13 mouse cellular contexts compared by ENCODE assay signal in genomic region chr6:68201448-68201847, GRCm38 (mm10).
DNase-seq lines count a peak whose midpoint lies in the region; ATAC-seq and TF ChIP-seq lines count a peak whose summit lies in the region.
"Had no signal": no experiment of that assay in that cellular context is flagged by ENCODE, and none has a peak within 500 bp of the region (broad histone marks: within the 10 kb centered on the region; RNA-seq: fewer than 3 reads in every experiment).

No protein-coding gene starts in this region.

- TF ChIP-seq CTCF in intestine, postnatal 0 days (IDR thresholded peaks at IDR 0.05; ENCODE audit: low read depth): peak; percentile 32; the same call in 1 of the 2 replicates
- TF ChIP-seq CTCF in midbrain, postnatal 0 days (IDR thresholded peaks at IDR 0.05): peak; percentile 58
- TF ChIP-seq CTCF in brain, embryonic 14.5 days (IDR thresholded peaks at IDR 0.05; ENCODE audit: borderline replicate concordance, extremely low read depth, insufficient read depth, insufficient read length): no peak

- TF ChIP-seq POLR2A in brain, embryonic 14.5 days (IDR thresholded peaks at IDR 0.05; ENCODE audit: borderline replicate concordance, extremely low read depth, insufficient read depth, insufficient read length, poor library complexity, severe bottlenecking): no peak

- 34% methylated on average over 2 of the region's 2 CpGs for WGBS in intestine, postnatal 0 days
- 36% methylated on average over 2 of the region's 2 CpGs for WGBS in intestine, embryonic 16.5 days
- WGBS in midbrain, postnatal 0 days: 37% methylated on average over 2 of the region's 2 CpGs
- WGBS in midbrain, embryonic 15.5 days: 30% methylated on average over 2 of the region's 2 CpGs
- 38% methylated on average over 2 of the region's 2 CpGs for WGBS in forebrain, embryonic 16.5 days

- H3K27ac ChIP-seq in intestine, postnatal 0 days (ENCODE audit: low read depth, low read length): no peak overlapping the region
- no peak overlapping the region for H3K27ac ChIP-seq in intestine, embryonic 16.5 days (ENCODE audit: low read length)
- H3K27ac ChIP-seq in midbrain, postnatal 0 days (ENCODE audit: low read depth, low read length): no peak overlapping the region
- no peak overlapping the region for H3K27ac ChIP-seq in midbrain, embryonic 15.5 days
- no peak overlapping the region for H3K27ac ChIP-seq in forebrain, embryonic 16.5 days (ENCODE audit: low read length)
- H3K27ac ChIP-seq: embryonic facial prominence, embryonic 15.5 days; hindbrain, embryonic 10.5 days had no signal

- H3K27me3 ChIP-seq in intestine, postnatal 0 days (replicated peaks; ENCODE audit: control insufficient read depth, insufficient read depth, low read length): no peaks in the 10 kb centered on the region
- H3K27me3 ChIP-seq in intestine, embryonic 16.5 days (replicated peaks; ENCODE audit: control insufficient read depth, insufficient read depth, low read length): no peaks in the 10 kb centered on the region
- H3K27me3 ChIP-seq in midbrain, postnatal 0 days (ENCODE audit: insufficient read depth, low read length): no peaks in the 10 kb centered on the region
- H3K27me3 ChIP-seq in midbrain, embryonic 15.5 days (replicated peaks): no peaks in the 10 kb centered on the region
- no peaks in the 10 kb centered on the region for H3K27me3 ChIP-seq in forebrain, embryonic 16.5 days (replicated peaks; ENCODE audit: control insufficient read depth, insufficient read depth, low read length)
- H3K27me3 ChIP-seq: embryonic facial prominence, embryonic 15.5 days had no signal

- H3K4me2 ChIP-seq in intestine, postnatal 0 days (replicated peaks; ENCODE audit: low read depth): no peak overlapping the region
- no peak overlapping the region for H3K4me2 ChIP-seq in intestine, embryonic 16.5 days (ENCODE audit: low read depth, low read length)
- no peak overlapping the region for H3K4me2 ChIP-seq in midbrain, postnatal 0 days (ENCODE audit: low read depth, low read length, poor library complexity, severe bottlenecking)
- no peak overlapping the region for H3K4me2 ChIP-seq in midbrain, embryonic 15.5 days
- H3K4me2 ChIP-seq in forebrain, embryonic 16.5 days (ENCODE audit: low read length): no peak overlapping the region
- H3K4me2 ChIP-seq: embryonic facial prominence, embryonic 15.5 days had no signal

- H3K4me1 ChIP-seq in intestine, postnatal 0 days (replicated peaks; ENCODE audit: control insufficient read depth, insufficient read depth, low read length): no peaks in the 10 kb centered on the region
- no peaks in the 10 kb centered on the region for H3K4me1 ChIP-seq in intestine, embryonic 16.5 days (ENCODE audit: control insufficient read depth, insufficient read depth, low read length)
- no peaks in the 10 kb centered on the region for H3K4me1 ChIP-seq in midbrain, postnatal 0 days (ENCODE audit: insufficient read depth, low read length)
- no peaks in the 10 kb centered on the region for H3K4me1 ChIP-seq in midbrain, embryonic 15.5 days
- H3K4me1 ChIP-seq in forebrain, embryonic 16.5 days (replicated peaks; ENCODE audit: control insufficient read depth, insufficient read depth, low read length): no peaks in the 10 kb centered on the region
- H3K4me1 ChIP-seq: embryonic facial prominence, embryonic 15.5 days; hindbrain, embryonic 10.5 days had no signal

- no peak overlapping the region for H3K9ac ChIP-seq in intestine, postnatal 0 days (ENCODE audit: low read depth, low read length)
- no peak overlapping the region for H3K9ac ChIP-seq in intestine, embryonic 16.5 days (ENCODE audit: low read depth, low read length)
- no peak overlapping the region for H3K9ac ChIP-seq in midbrain, postnatal 0 days (replicated peaks; ENCODE audit: low read length, poor library complexity, severe bottlenecking)
- H3K9ac ChIP-seq in midbrain, embryonic 15.5 days: no peak overlapping the region
- no peak overlapping the region for H3K9ac ChIP-seq in forebrain, embryonic 16.5 days (replicated peaks; ENCODE audit: low read depth, low read length)
- H3K9ac ChIP-seq: embryonic facial prominence, embryonic 15.5 days had no signal

- H3K9me3 ChIP-seq in intestine, postnatal 0 days (ENCODE audit: control insufficient read depth): no peaks in the 10 kb centered on the region
- H3K9me3 ChIP-seq in intestine, embryonic 16.5 days (ENCODE audit: control insufficient read depth, low read length): no peaks in the 10 kb centered on the region
- H3K9me3 ChIP-seq in midbrain, postnatal 0 days (ENCODE audit: low read length): no peaks in the 10 kb centered on the region
- no peaks in the 10 kb centered on the region for H3K9me3 ChIP-seq in midbrain, embryonic 15.5 days
- H3K9me3 ChIP-seq in forebrain, embryonic 16.5 days (ENCODE audit: control insufficient read depth, low read length): no peaks in the 10 kb centered on the region
- H3K9me3 ChIP-seq: embryonic facial prominence, embryonic 15.5 days; hindbrain, embryonic 10.5 days had no signal

- peak; percentile 37 for DNase-seq in midbrain, postnatal 0 days (ENCODE audit: low spot score)
- DNase-seq in brain, embryonic 14.5 days (ENCODE audit: low read depth): peak; percentile 1
- DNase-seq in spleen, postnatal 36 days (ENCODE audit: low spot score in 2 of 2): peak; percentile 42 to 66
- DNase-seq: lung, adult 18-20 months; right cerebral cortex, postnatal 25 days; thymus, adult 18-20 months had no signal

- no peak overlapping the region for H3K4me3 ChIP-seq in intestine, postnatal 0 days (ENCODE audit: low read depth, low read length)
- H3K4me3 ChIP-seq in intestine, embryonic 16.5 days (ENCODE audit: low read length): no peak overlapping the region
- no peak overlapping the region for H3K4me3 ChIP-seq in midbrain, postnatal 0 days (ENCODE audit: low read depth, low read length)
- no peak overlapping the region for H3K4me3 ChIP-seq in midbrain, embryonic 15.5 days
- H3K4me3 ChIP-seq in forebrain, embryonic 16.5 days (replicated peaks; ENCODE audit: low read length): no peak overlapping the region
- H3K4me3 ChIP-seq: embryonic facial prominence, embryonic 15.5 days; hindbrain, embryonic 10.5 days had no signal

- no peak for ATAC-seq in intestine, postnatal 0 days
- no peak for ATAC-seq in intestine, embryonic 16.5 days
- ATAC-seq in midbrain, postnatal 0 days (ENCODE audit: low FRiP score): no peak
- ATAC-seq in midbrain, embryonic 15.5 days (replicated peaks): no peak
- no peak for ATAC-seq in megakaryocyte-erythroid progenitor cell, adult 5-6 weeks (replicated peaks; ENCODE audit: low FRiP score, low TSS enrichment, poor library complexity, severe bottlenecking)
- no peak for ATAC-seq in forebrain, embryonic 16.5 days

- H3K36me3 ChIP-seq in intestine, postnatal 0 days (ENCODE audit: control insufficient read depth, insufficient read depth): no peaks in the 10 kb centered on the region
- no peaks in the 10 kb centered on the region for H3K36me3 ChIP-seq in intestine, embryonic 16.5 days (ENCODE audit: control insufficient read depth, insufficient read depth, low read length)
- no peaks in the 10 kb centered on the region for H3K36me3 ChIP-seq in midbrain, postnatal 0 days (ENCODE audit: insufficient read depth, low read length)
- no peaks in the 10 kb centered on the region for H3K36me3 ChIP-seq in midbrain, embryonic 15.5 days (replicated peaks)
- H3K36me3 ChIP-seq in forebrain, embryonic 16.5 days (ENCODE audit: control insufficient read depth, insufficient read depth): no peaks in the 10 kb centered on the region
- H3K36me3 ChIP-seq: embryonic facial prominence, embryonic 15.5 days; hindbrain, embryonic 10.5 days had no signal

Comparison
In these comparisons a context has a peak if more than half of its experiments do, and no peak if none do; other contexts are left out.
1. DNase-seq: peak in every context shown above with its lines; median percentile 54 in spleen, postnatal 36 days; 37 in midbrain, postnatal 0 days; 1 in brain, embryonic 14.5 days.